Mouse (Mus musculus): ENCODE data around the gene Rpl7a. TPM values are rescaled to one million over a fixed set of nuclear protein-coding genes. Genes with fewer than 3 reads are reported as not detected.
"Not testable (repeated sequence)": the region's sequence is repeated elsewhere in the genome, so short reads cannot be mapped to it uniquely, and the experiment has no call there.

The Rpl7a gene
- polyA plus RNA-seq (2014; fragmentation: Nextera tagmentation; extraction: Ambion mirVana): 441 and 462 TPM in 2 replicates

DNA sequence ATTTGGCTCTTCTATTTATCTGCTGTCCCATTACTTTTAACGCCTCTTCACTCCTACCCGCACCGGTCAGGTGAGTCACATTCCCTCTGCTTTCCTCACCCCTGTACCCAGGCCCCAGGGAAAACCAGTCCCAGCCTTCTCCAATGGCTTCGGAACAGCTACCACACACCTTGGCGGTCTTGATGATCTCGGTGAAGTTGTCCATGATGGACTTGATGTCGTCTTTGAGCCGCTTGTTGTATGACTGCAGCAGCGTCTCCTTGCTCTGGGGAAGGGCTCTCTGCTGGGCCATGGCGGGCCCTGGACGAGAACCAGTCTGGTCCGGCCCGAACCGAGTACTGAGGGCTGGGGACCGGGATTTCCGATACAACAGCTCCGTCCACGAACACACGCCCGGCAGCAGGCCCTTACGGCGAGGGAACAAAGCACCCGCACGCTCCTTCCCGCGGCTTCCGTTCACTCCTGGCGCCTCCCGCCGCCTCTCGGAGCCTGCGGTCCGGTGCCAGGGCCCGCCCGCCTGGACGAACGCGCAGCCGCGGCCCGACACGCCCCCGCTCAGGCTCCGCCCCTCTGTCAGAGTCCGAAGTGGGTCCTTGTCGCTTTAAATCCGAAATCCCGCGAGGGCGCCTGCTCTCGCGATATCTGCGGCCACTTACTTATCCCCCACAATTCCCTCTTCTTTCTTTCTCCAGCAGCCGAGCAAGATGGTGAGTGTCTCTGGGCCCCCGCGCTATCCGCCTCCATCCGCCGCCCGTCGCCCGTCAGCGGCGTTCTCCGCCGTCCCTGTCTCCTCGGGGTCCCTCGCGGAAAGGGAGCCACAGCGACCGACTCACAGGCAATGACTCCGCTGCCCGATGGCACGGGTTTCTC is at the start of gene Rpl7a, which contains the start of gene Med22:
Gene Rpl7a (plus strand): TSS at position 641 of the 870 bp plus-strand sequence.
Gene Med22 (minus strand): TSS at position 554 of the 870 bp plus-strand sequence.
- Histone ChIP-seq H3K4me1 (ENCODE audit: control insufficient read depth, insufficient read depth, low read length) (peaks cover 23% of the 10 kb centered on the region), H3K4me2 (ENCODE audit: low read depth, low read length) (peak within 1 kb of the TSS; percentile 100), H3K4me3 (ENCODE audit: low read depth, low read length) (peak within 1 kb of the TSS; percentile 82), H3K9ac (replicated peaks; ENCODE audit: low read depth, low read length) (peak within 1 kb of the TSS; percentile 90), H3K27me3 (ENCODE audit: control insufficient read depth, insufficient read depth, low read length) (no peaks in the 10 kb centered on the region), H3K36me3 (ENCODE audit: control insufficient read depth, insufficient read depth, low read length) (peaks cover 48% of the 10 kb centered on the region), H3K27ac (ENCODE audit: low read depth, low read length) (peak within 1 kb of the TSS; percentile 91), H3K9me3 (ENCODE audit: control insufficient read depth, low read length) (no peaks in the 10 kb centered on the region)
- WGBS: under 1% methylated on average over 74 of the region's 74 CpGs
- peak; percentile 92 for ATAC-seq (ENCODE audit: low read depth)

DNA sequence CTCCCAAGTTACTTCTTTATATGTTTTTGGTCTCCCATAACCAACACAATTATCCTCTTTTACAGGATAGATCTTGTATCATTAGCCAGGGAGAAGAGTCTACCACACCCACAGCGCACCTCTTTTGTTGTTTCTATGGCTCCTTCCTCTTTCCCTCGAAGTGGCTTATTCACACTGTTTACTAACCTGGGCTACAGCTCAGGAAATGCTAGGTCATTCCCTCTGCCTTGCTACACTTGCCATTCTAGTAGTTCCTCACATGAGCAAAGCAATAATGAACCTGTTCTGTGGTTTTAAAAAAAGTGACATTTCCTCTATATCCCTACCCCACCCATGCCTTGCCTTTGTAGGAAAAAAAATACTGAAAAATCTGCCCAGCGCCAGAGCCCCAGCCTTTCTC is 47.7 kb upstream of the Rpl7a start:
- H3K4me2 ChIP-seq (ENCODE audit: low read depth, low read length): no peak overlapping the region
- WGBS: 75% methylated on average over 3 of the region's 3 CpGs
- no peak overlapping the region for H3K4me3 ChIP-seq (ENCODE audit: low read depth, low read length)
- no peak for ATAC-seq (ENCODE audit: low read depth)
- no peaks in the 10 kb centered on the region for H3K36me3 ChIP-seq (ENCODE audit: control insufficient read depth, insufficient read depth, low read length)
- H3K27ac ChIP-seq (ENCODE audit: low read depth, low read length): no peak overlapping the region
- H3K9me3 ChIP-seq (ENCODE audit: control insufficient read depth, low read length): no peaks in the 10 kb centered on the region
- no peaks in the 10 kb centered on the region for H3K4me1 ChIP-seq (ENCODE audit: control insufficient read depth, insufficient read depth, low read length)
- no peak overlapping the region for H3K9ac ChIP-seq (replicated peaks; ENCODE audit: low read depth, low read length)
- no peaks in the 10 kb centered on the region for H3K27me3 ChIP-seq (ENCODE audit: control insufficient read depth, insufficient read depth, low read length)

DNA sequence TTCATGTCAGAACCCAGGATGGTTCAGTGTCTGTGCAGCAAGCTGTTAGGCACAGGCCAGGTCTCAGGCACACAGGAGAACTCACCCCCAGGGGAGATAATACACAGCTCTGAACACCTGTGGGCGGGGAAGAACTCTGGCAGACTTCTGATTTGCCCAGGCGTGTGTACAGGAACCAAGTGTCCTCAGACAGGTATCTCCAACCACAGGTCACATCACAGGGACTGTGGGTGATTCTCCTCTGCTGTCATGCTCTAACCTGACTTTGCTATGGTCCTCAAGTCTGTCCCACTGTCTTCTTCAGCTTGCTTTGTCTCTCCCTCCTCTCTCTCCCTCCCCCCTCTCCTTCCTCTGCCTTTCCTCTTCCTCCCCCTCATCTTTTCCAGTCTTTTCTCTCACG is 45.7 kb upstream of the Rpl7a start, which contains the start of gene Abo:
Gene Abo (minus strand): TSS at position 101 of the 400 bp plus-strand sequence.
- no peaks in the 10 kb centered on the region for H3K9me3 ChIP-seq (ENCODE audit: control insufficient read depth, low read length)
- no peaks in the 10 kb centered on the region for H3K27me3 ChIP-seq (ENCODE audit: control insufficient read depth, insufficient read depth, low read length)
- no peaks in the 10 kb centered on the region for H3K36me3 ChIP-seq (ENCODE audit: control insufficient read depth, insufficient read depth, low read length)
- ATAC-seq (ENCODE audit: low read depth): no peak
- no peak within 1 kb of the TSS for H3K4me2 ChIP-seq (ENCODE audit: low read depth, low read length)
- H3K4me1 ChIP-seq (ENCODE audit: control insufficient read depth, insufficient read depth, low read length): no peaks in the 10 kb centered on the region
- no peak within 1 kb of the TSS for H3K4me3 ChIP-seq (ENCODE audit: low read depth, low read length)
- no peak within 1 kb of the TSS for H3K9ac ChIP-seq (replicated peaks; ENCODE audit: low read depth, low read length)
- WGBS: 80% methylated on average over 3 of the region's 3 CpGs
- no peak within 1 kb of the TSS for H3K27ac ChIP-seq (ENCODE audit: low read depth, low read length)

DNA sequence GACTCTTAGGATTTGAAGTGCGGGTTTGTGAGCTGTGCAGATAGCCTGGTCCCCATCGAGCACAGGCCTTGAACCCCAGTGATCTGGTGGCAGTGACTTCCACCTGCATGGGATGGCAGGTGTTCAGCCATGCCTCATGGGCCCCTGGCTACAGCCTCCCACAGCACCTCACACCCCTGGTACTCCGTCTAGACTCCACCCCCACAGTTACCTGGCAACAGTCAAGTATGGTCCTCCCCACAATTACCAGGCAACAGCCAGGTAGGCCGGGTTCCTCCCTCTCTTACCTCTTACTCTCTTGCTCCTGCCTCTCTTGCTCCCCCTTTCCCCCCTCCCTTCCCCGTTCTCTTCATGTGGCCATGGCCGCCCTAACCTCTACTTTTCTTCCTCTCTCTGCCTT is 39.9 kb upstream of the Rpl7a start:
- Histone ChIP-seq H3K36me3 (ENCODE audit: control insufficient read depth, insufficient read depth, low read length) (no peaks in the 10 kb centered on the region), H3K9me3 (ENCODE audit: control insufficient read depth, low read length) (no peaks in the 10 kb centered on the region), H3K27me3 (ENCODE audit: control insufficient read depth, insufficient read depth, low read length) (no peaks in the 10 kb centered on the region), H3K4me1 (ENCODE audit: control insufficient read depth, insufficient read depth, low read length) (no peaks in the 10 kb centered on the region), H3K4me2 (ENCODE audit: low read depth, low read length) (no peak overlapping the region), H3K4me3 (ENCODE audit: low read depth, low read length) (no peak overlapping the region), H3K27ac (ENCODE audit: low read depth, low read length) (no peak overlapping the region), H3K9ac (replicated peaks; ENCODE audit: low read depth, low read length) (no peak overlapping the region)
- 70% methylated on average over 6 of the region's 6 CpGs for WGBS
- ATAC-seq (ENCODE audit: low read depth): no peak

DNA sequence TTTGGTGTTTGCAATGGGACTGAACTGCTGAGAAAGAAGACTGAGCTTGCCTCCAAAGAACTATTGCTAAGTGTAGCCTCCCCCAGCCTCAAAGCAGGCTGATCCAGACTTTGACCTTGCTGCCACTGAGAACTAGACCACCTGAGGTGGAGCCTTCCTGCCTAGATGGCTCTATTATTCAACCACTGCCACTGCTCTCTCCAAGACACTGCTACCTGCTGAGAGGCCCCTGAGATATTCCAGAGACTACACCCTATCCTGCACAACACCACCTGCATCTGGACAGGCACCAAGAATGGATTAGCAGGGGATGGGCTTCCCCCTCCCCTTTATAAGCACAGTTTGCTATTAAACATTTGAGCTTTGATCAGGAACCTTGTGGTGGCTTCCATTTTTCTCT is 32.0 kb upstream of the Rpl7a start:
- Histone ChIP-seq H3K4me2 (ENCODE audit: low read depth, low read length) (no peak overlapping the region), H3K9ac (replicated peaks; ENCODE audit: low read depth, low read length) (no peak overlapping the region), H3K9me3 (ENCODE audit: control insufficient read depth, low read length) (no peaks in the 10 kb centered on the region), H3K27ac (ENCODE audit: low read depth, low read length) (no peak overlapping the region), H3K27me3 (ENCODE audit: control insufficient read depth, insufficient read depth, low read length) (no peaks in the 10 kb centered on the region), H3K4me1 (ENCODE audit: control insufficient read depth, insufficient read depth, low read length) (no peaks in the 10 kb centered on the region), H3K4me3 (ENCODE audit: low read depth, low read length) (no peak overlapping the region), H3K36me3 (ENCODE audit: control insufficient read depth, insufficient read depth, low read length) (no peaks in the 10 kb centered on the region)
- ATAC-seq (ENCODE audit: low read depth): no peak

DNA sequence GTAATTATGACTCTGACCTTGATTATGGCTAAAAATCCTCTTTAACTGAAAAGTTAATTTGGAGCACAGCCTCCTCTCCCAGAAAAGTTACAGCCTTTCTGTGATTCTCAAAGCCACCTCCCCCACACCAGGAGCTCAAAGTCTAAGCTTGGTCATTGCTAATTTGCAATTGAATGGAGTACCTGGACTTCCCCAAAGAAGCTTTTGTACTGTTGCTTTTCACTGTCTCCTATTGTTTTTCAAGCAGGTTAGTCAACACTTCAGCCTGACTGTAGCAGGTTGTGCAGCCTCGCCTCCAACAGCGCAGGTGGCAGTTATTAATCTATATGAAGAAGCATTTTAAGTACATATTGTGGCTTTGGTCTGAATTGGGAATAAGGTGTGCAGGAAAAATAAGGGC is 25.0 kb upstream of the Rpl7a start:
- 78% methylated on average over 2 of the region's 2 CpGs for WGBS
- not testable (repeated sequence) for H3K27me3 ChIP-seq (ENCODE audit: control insufficient read depth, insufficient read depth, low read length); H3K9me3 ChIP-seq (ENCODE audit: control insufficient read depth, low read length); H3K27ac ChIP-seq (ENCODE audit: low read depth, low read length); H3K4me1 ChIP-seq (ENCODE audit: control insufficient read depth, insufficient read depth, low read length); H3K9ac ChIP-seq (replicated peaks; ENCODE audit: low read depth, low read length); ATAC-seq (ENCODE audit: low read depth); H3K4me3 ChIP-seq (ENCODE audit: low read depth, low read length); H3K4me2 ChIP-seq (ENCODE audit: low read depth, low read length)
- peaks cover 12% of the 10 kb centered on the region; the same call in 1 of the 2 replicates for H3K36me3 ChIP-seq (ENCODE audit: control insufficient read depth, insufficient read depth, low read length)

DNA sequence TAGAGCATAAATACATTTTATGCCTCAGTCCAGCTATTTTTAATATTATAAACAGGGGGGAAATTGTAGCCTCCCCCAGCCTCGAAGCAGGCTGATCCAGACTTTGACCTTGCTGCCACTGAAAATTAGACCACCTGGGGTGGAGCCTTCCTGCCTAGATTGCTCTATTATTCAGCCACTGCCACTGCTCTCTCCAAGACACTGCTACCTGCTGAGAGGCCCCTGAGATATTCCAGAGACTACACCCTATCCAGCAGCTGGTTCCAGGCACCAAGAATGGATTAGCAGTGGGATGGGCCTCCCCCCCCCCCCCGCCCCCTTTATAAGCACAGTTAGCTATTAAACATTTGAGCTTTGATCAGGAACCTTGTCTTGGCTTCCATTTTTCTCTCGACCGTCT is 24.4 kb upstream of the Rpl7a start:
- not testable (repeated sequence) for H3K9ac ChIP-seq (replicated peaks; ENCODE audit: low read depth, low read length); ATAC-seq (ENCODE audit: low read depth); H3K27ac ChIP-seq (ENCODE audit: low read depth, low read length); H3K9me3 ChIP-seq (ENCODE audit: control insufficient read depth, low read length); H3K4me2 ChIP-seq (ENCODE audit: low read depth, low read length); H3K4me3 ChIP-seq (ENCODE audit: low read depth, low read length); H3K27me3 ChIP-seq (ENCODE audit: control insufficient read depth, insufficient read depth, low read length); H3K4me1 ChIP-seq (ENCODE audit: control insufficient read depth, insufficient read depth, low read length)
- 62% methylated on average over 4 of the region's 4 CpGs for WGBS
- H3K36me3 ChIP-seq (ENCODE audit: control insufficient read depth, insufficient read depth, low read length): peaks cover 16% of the 10 kb centered on the region; the same call in 1 of the 2 replicates

DNA sequence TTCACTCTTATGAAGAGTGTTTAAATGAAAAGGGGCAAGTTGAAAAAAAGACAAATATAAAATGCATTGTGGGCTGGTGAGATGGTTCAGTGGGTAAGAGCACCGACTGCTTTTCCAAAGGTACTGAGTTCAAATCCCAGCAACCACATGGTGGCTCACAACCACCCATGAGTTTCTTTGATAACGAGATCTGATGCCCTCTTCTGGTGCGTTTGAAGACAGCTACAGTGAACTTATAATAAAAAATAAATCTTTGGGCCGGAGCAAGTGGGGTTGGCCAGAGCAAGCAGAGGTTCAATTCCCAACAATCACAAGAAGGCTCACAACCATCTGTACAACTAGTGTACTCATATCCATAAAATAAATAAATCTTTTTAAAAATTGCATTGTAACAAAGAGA is 14.7 kb upstream of the Rpl7a start:
- Histone ChIP-seq H3K9ac (replicated peaks; ENCODE audit: low read depth, low read length) (no peak overlapping the region), H3K36me3 (ENCODE audit: control insufficient read depth, insufficient read depth, low read length) (peaks cover 62% of the 10 kb centered on the region), H3K4me1 (ENCODE audit: control insufficient read depth, insufficient read depth, low read length) (no peaks in the 10 kb centered on the region)

DNA sequence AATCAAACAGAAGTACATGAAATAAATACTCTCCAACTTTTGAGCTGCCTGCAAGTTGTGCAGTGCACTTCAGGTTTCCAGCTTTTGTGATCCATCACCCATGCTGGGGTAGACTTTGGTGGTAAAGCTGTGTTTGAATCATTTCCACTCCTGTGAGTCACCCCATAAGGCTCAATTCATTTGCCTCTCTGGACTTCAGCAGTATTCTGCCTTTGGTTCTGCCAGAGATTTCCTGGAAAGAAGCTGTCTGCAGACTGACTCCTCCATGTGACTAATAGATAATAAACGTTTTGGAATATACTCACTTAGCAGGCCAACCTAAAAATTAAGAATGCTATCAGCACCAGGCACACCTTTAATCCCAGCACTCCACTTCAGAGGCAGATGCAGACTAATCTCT is 9.8 kb upstream of the Rpl7a start:
- Histone ChIP-seq H3K4me3 (ENCODE audit: low read depth, low read length) (no peak overlapping the region), H3K9me3 (ENCODE audit: control insufficient read depth, low read length) (no peaks in the 10 kb centered on the region), H3K4me1 (ENCODE audit: control insufficient read depth, insufficient read depth, low read length) (peaks cover 9% of the 10 kb centered on the region), H3K36me3 (ENCODE audit: control insufficient read depth, insufficient read depth, low read length) (peaks cover 32% of the 10 kb centered on the region), H3K9ac (replicated peaks; ENCODE audit: low read depth, low read length) (no peak overlapping the region), H3K27ac (ENCODE audit: low read depth, low read length) (no peak overlapping the region), H3K27me3 (ENCODE audit: control insufficient read depth, insufficient read depth, low read length) (no peaks in the 10 kb centered on the region), H3K4me2 (ENCODE audit: low read depth, low read length) (no peak overlapping the region)
- no peak for ATAC-seq (ENCODE audit: low read depth)
- WGBS: 85% methylated on average over 1 of the region's 1 CpGs

More for the DNA sequence above, 14.7 kb upstream of the Rpl7a start:
- ATAC-seq (ENCODE audit: low read depth): no peak
- Histone ChIP-seq H3K9me3 (ENCODE audit: control insufficient read depth, low read length) (no peaks in the 10 kb centered on the region), H3K27me3 (ENCODE audit: control insufficient read depth, insufficient read depth, low read length) (no peaks in the 10 kb centered on the region), H3K4me3 (ENCODE audit: low read depth, low read length) (no peak overlapping the region), H3K27ac (ENCODE audit: low read depth, low read length) (no peak overlapping the region), H3K4me2 (ENCODE audit: low read depth, low read length) (no peak overlapping the region)
- WGBS: 92% methylated on average over 4 of the region's 4 CpGs

Measured in neural tube, embryonic 14.5 days (tissue).